Mouse (Mus musculus) E14TG2a.4 (cell line): Measurements from ENCODE around the gene Mcrip2.

Source experiments
- H3K27me3 ChIP-seq: 2 replicates; pipeline ENCODE4 v1.6.1; 2014; ENCODE audit warnings: low read length, control low read depth; ENCODE audit not compliant: insufficient read depth
- H3K36me3 ChIP-seq: 2 replicates; pipeline ENCODE4 v1.6.1; 2014; ENCODE audit warnings: low read length, control low read depth; ENCODE audit not compliant: insufficient read depth
- H3K4me1 ChIP-seq: replicated peaks from 2 replicates; pipeline ENCODE4 v1.6.1; 2014; ENCODE audit warnings: low read depth, low read length, control low read depth
- H3K4me3 ChIP-seq: replicated peaks from 2 replicates; pipeline ENCODE4 v1.5.1; 2014; ENCODE audit warnings: mild to moderate bottlenecking, low read length
- H3K9me3 ChIP-seq: 2 replicates; pipeline ENCODE4 v1.6.1; 2014; ENCODE audit warnings: low read length, control low read depth
- CTCF ChIP-seq: conservative IDR thresholded peaks from 2 replicates; pipeline ENCODE4 v1.5.1; 2014; ENCODE audit warnings: low read length
- NANOG ChIP-seq: IDR thresholded peaks from 2 replicates; pipeline ENCODE4 v1.6.1; 2014; ENCODE audit warnings: borderline replicate concordance, low read length, mixed read lengths
- POU5F1 ChIP-seq: IDR thresholded peaks from 2 replicates; pipeline ENCODE4 v1.6.1; 2014; ENCODE audit warnings: low read length, borderline replicate concordance

Gene Mcrip2

GRCm38 (mm10) chr17:25868601-25869191, at the start of gene Mcrip2:
Mcrip2 (minus strand) TSS chr17:25868764.
- TF ChIP-seq NANOG (no peak), CTCF (no peak), POU5F1 (no peak)

GRCm38 (mm10) chr17:25918037-25918750, 49.6 kb upstream of the Mcrip2 start:
- Histone ChIP-seq H3K27me3 (no peaks in the 10 kb centered on the region), H3K4me3 (peak overlapping the region; percentile 98)
- TF ChIP-seq NANOG = no peak
- TF ChIP-seq CTCF = no peak
- no peak for TF ChIP-seq POU5F1

More at GRCm38 (mm10) chr17:25868601-25869191, at the start of gene Mcrip2:
- Histone ChIP-seq H3K36me3 (peaks cover 11% of the 10 kb centered on the region), H3K4me3 (peak within 1 kb of the TSS; percentile 93), H3K9me3 (no peaks in the 10 kb centered on the region), H3K27me3 (no peaks in the 10 kb centered on the region), H3K4me1 (peaks cover 54% of the 10 kb centered on the region)

GRCm38 (mm10) chr17:25916931-25917647, 48.5 kb upstream of the Mcrip2 start:
- Histone ChIP-seq H3K4me3 (no peak overlapping the region), H3K27me3 (no peaks in the 10 kb centered on the region), H3K9me3 (no peaks in the 10 kb centered on the region), H3K36me3 (peaks cover 45% of the 10 kb centered on the region), H3K4me1 (peaks cover 55% of the 10 kb centered on the region)
- TF ChIP-seq POU5F1 (no peak), CTCF (no peak), NANOG (no peak)

More at GRCm38 (mm10) chr17:25918037-25918750, 49.6 kb upstream of the Mcrip2 start:
- H3K9me3 ChIP-seq = no peaks in the 10 kb centered on the region
- H3K4me1 ChIP-seq = peaks cover 48% of the 10 kb centered on the region
- H3K36me3 ChIP-seq = peaks cover 38% of the 10 kb centered on the region

GRCm38 (mm10) chr17:25914295-25914694, 45.7 kb upstream of the Mcrip2 start:
- Histone ChIP-seq H3K4me1 (peaks cover 57% of the 10 kb centered on the region), H3K9me3 (no peaks in the 10 kb centered on the region), H3K4me3 (no peak overlapping the region), H3K36me3 (peaks cover 56% of the 10 kb centered on the region), H3K27me3 (no peaks in the 10 kb centered on the region)
- no peak for TF ChIP-seq NANOG
- no peak for TF ChIP-seq POU5F1

GRCm38 (mm10) chr17:25913877-25914275, 45.3 kb upstream of the Mcrip2 start:
- H3K27me3 ChIP-seq = no peaks in the 10 kb centered on the region
- H3K36me3 ChIP-seq = peaks cover 56% of the 10 kb centered on the region
- H3K4me1 ChIP-seq = peaks cover 57% of the 10 kb centered on the region
- TF ChIP-seq NANOG (no peak), CTCF (no peak), POU5F1 (no peak)
- H3K4me3 ChIP-seq = no peak overlapping the region
- no peaks in the 10 kb centered on the region for H3K9me3 ChIP-seq

- Histone ChIP-seq H3K4me3 (no peak overlapping the region), H3K36me3 (peaks cover 56% of the 10 kb centered on the region), H3K9me3 (no peaks in the 10 kb centered on the region), H3K4me1 (peaks cover 51% of the 10 kb centered on the region), H3K27me3 (no peaks in the 10 kb centered on the region)
- no peak for TF ChIP-seq NANOG
- no peak for TF ChIP-seq POU5F1
- TF ChIP-seq CTCF = no peak
Observed at GRCm38 (mm10) chr17:25913186-25913876, 44.8 kb upstream of the Mcrip2 start.

- TF ChIP-seq POU5F1 (no peak), NANOG (no peak), CTCF (no peak)
- H3K4me1 ChIP-seq = peaks cover 38% of the 10 kb centered on the region
- no peaks in the 10 kb centered on the region for H3K9me3 ChIP-seq
- no peak overlapping the region for H3K4me3 ChIP-seq
- H3K36me3 ChIP-seq = peaks cover 56% of the 10 kb centered on the region
- H3K27me3 ChIP-seq = no peaks in the 10 kb centered on the region
Observed at GRCm38 (mm10) chr17:25911816-25912215, 43.3 kb upstream of the Mcrip2 start.

GRCm38 (mm10) chr17:25907640-25908039, 39.1 kb upstream of the Mcrip2 start:
- H3K27me3 ChIP-seq = no peaks in the 10 kb centered on the region
- no peak overlapping the region for H3K4me3 ChIP-seq
- peaks cover 29% of the 10 kb centered on the region for H3K4me1 ChIP-seq
- TF ChIP-seq CTCF = no peak
- no peak for TF ChIP-seq POU5F1
- no peak for TF ChIP-seq NANOG
- H3K36me3 ChIP-seq = peaks cover 36% of the 10 kb centered on the region
- no peaks in the 10 kb centered on the region for H3K9me3 ChIP-seq

- H3K27me3 ChIP-seq = no peaks in the 10 kb centered on the region
- no peak overlapping the region for H3K4me3 ChIP-seq
- H3K36me3 ChIP-seq = peaks cover 40% of the 10 kb centered on the region
- peaks cover 25% of the 10 kb centered on the region for H3K4me1 ChIP-seq
- TF ChIP-seq CTCF = no peak
- TF ChIP-seq POU5F1 = no peak
- no peak for TF ChIP-seq NANOG
- H3K9me3 ChIP-seq = no peaks in the 10 kb centered on the region
Observed at GRCm38 (mm10) chr17:25903061-25903460, 34.5 kb upstream of the Mcrip2 start.
